Mouse (Mus musculus) CD8-positive naive resting alpha-beta T cell, adult 2 months (primary cell): ENCODE data around the gene Pitx3.
"Not testable (repeated sequence)": the region's sequence is repeated elsewhere in the genome, so short reads cannot be mapped to it uniquely, and the experiment has no call there.

Experiments used
- DNase-seq, 2 experiments: peaks; one replicate each; pipeline ENCODE4 v3.0.0; 2022; ENCODE audit warnings: low read depth in 2 of 2, low spot score in 2 of 2

Pitx3 gene

GRCm38 (mm10) chr19:46147511-46148371 is at the start of gene Pitx3:
Pitx3 (minus strand) TSS chr19:46148326.
- no peak for DNase-seq

- no peak for DNase-seq
Observed at GRCm38 (mm10) chr19:46187203-46187602, 39.1 kb upstream of the Pitx3 start.

GRCm38 (mm10) chr19:46186611-46187010 is 38.5 kb upstream of the Pitx3 start:
- no peak for DNase-seq

- DNase-seq, result no peak
Observed at GRCm38 (mm10) chr19:46182241-46182640, 34.1 kb upstream of the Pitx3 start.

GRCm38 (mm10) chr19:46180274-46180673 is 32.1 kb upstream of the Pitx3 start:
- no peak for DNase-seq

GRCm38 (mm10) chr19:46177046-46177445 is 28.9 kb upstream of the Pitx3 start:
- no peak for DNase-seq

- no peak for DNase-seq
Observed at GRCm38 (mm10) chr19:46175173-46175572, 27.0 kb upstream of the Pitx3 start.

- DNase-seq, result no peak
Observed at GRCm38 (mm10) chr19:46172541-46172940, 24.4 kb upstream of the Pitx3 start.

- no peak for DNase-seq
Observed at GRCm38 (mm10) chr19:46169913-46170312, 21.8 kb upstream of the Pitx3 start.

GRCm38 (mm10) chr19:46169396-46169795 is 21.3 kb upstream of the Pitx3 start:
- DNase-seq, result no peak

GRCm38 (mm10) chr19:46167169-46167568 is 19.0 kb upstream of the Pitx3 start:
- DNase-seq, result not testable (repeated sequence)

GRCm38 (mm10) chr19:46165950-46166349 is 17.8 kb upstream of the Pitx3 start:
- DNase-seq, result no peak

- DNase-seq, result peak; percentile 87 to 89
Observed at GRCm38 (mm10) chr19:46152127-46152803, 4.1 kb upstream of the Pitx3 start, which contains the start of gene Gbf1. Gbf1 (plus strand) TSS chr19:46152509.

- no peak for DNase-seq
Observed at GRCm38 (mm10) chr19:46149091-46149490, 965 bp upstream of the Pitx3 start.

GRCm38 (mm10) chr19:46148372-46148760 is 240 bp upstream of the Pitx3 start:
- peak; percentile 61 to 73 for DNase-seq

GRCm38 (mm10) chr19:46141091-46141490 is 7.0 kb downstream of the Pitx3 start:
- DNase-seq, result no peak

- no peak for DNase-seq
Observed at GRCm38 (mm10) chr19:46140324-46140723, 7.8 kb downstream of the Pitx3 start.

- peak; percentile 77 to 87 for DNase-seq
Observed at GRCm38 (mm10) chr19:46136639-46137580, 11.2 kb downstream of the Pitx3 start.

- peak; percentile 66 to 78 for DNase-seq
Observed at GRCm38 (mm10) chr19:46135789-46136638, 12.1 kb downstream of the Pitx3 start.

GRCm38 (mm10) chr19:46135297-46135696 is 12.8 kb downstream of the Pitx3 start:
- DNase-seq, result peak; percentile 77 to 90
